Mouse (Mus musculus) MEL (cell line): Measurements from ENCODE around the gene Caprin1. TPM values are rescaled to one million over a fixed set of nuclear protein-coding genes. Genes with fewer than 3 reads are reported as not detected.

Experiments
- DNase-seq: peaks from one replicate; pipeline ENCODE4 v3.0.0; 2011; ENCODE audit warnings: low read depth, low spot score
- H3K27ac ChIP-seq: 2 replicates; pipeline ENCODE4 v1.5.1; 2012; ENCODE audit warnings: low read depth, mild to moderate bottlenecking, control low read depth, low read length, moderate library complexity; ENCODE audit not compliant: control insufficient read depth
- H3K27me3 ChIP-seq, 2 experiments: fragments of 150-350 bp in 1 of 2; sonication (generic) in 1 of 2; 2 replicates each; pipeline ENCODE4 v1.6.1; 2012; ENCODE audit warnings: low read length in 2 of 2, mild to moderate bottlenecking in 2 of 2, improper control_type of control experiment in 1 of 2, moderate library complexity in 1 of 2; ENCODE audit not compliant: insufficient read depth in 2 of 2, control insufficient read depth in 1 of 2
- H3K36me3 ChIP-seq, 2 experiments: 2 replicates each; pipeline ENCODE4 v1.6.1; 2012 to 2014; ENCODE audit warnings: low read length in 2 of 2, improper control_type of control experiment in 1 of 2, inconsistent platforms in 1 of 2, mild to moderate bottlenecking in 1 of 2; ENCODE audit not compliant: insufficient read depth in 2 of 2, control insufficient read depth in 1 of 2
- H3K4me1 ChIP-seq, 2 experiments: fragments of 150-350 bp in 1 of 2; sonication (generic) in 1 of 2; 2 replicates each; pipeline ENCODE4 v1.6.1; 2012; ENCODE audit warnings: low read length in 2 of 2, improper control_type of control experiment in 1 of 2, mild to moderate bottlenecking in 1 of 2; ENCODE audit not compliant: insufficient read depth in 2 of 2, control insufficient read depth in 1 of 2
- H3K4me3 ChIP-seq, 2 experiments: fragments of 150-350 bp in 1 of 2; sonication (generic) in 1 of 2; 2 replicates each; pipeline ENCODE4 v1.5.1; 2012; ENCODE audit warnings: low read depth in 2 of 2, low read length in 2 of 2, mild to moderate bottlenecking in 2 of 2, moderate library complexity in 2 of 2, control low read depth in 1 of 2, improper control_type of control experiment in 1 of 2; ENCODE audit not compliant: control insufficient read depth in 1 of 2, insufficient read depth in 1 of 2
- H3K79me2 ChIP-seq: 2 replicates; pipeline ENCODE4 v1.6.1; 2012; ENCODE audit warnings: mild to moderate bottlenecking, low read length, moderate library complexity; ENCODE audit not compliant: control insufficient read depth, poor library complexity, insufficient read depth
- H3K9ac ChIP-seq: 2 replicates; pipeline ENCODE4 v1.6.1; 2012; ENCODE audit warnings: low read depth, mild to moderate bottlenecking, control low read depth, low read length, moderate library complexity; ENCODE audit not compliant: control insufficient read depth, poor library complexity, severe bottlenecking
- H3K9me3 ChIP-seq: fragments of 150-350 bp; sonication (generic); replicated peaks from 2 replicates; pipeline ENCODE4 v1.6.1; 2012; ENCODE audit warnings: mild to moderate bottlenecking, low read length, improper control_type of control experiment, moderate library complexity; ENCODE audit not compliant: insufficient read depth
- BHLHE40 ChIP-seq: IDR thresholded peaks from 2 replicates; pipeline ENCODE4 v1.6.1; 2012; ENCODE audit warnings: low read depth, mild to moderate bottlenecking, inconsistent platforms, low read length, improper control_type of control experiment, borderline replicate concordance
- CHD2 ChIP-seq: IDR thresholded peaks from 2 replicates; pipeline ENCODE4 v1.6.1; 2011; ENCODE audit warnings: low read length, improper control_type of control experiment
- E2F4 ChIP-seq: IDR thresholded peaks from 2 replicates; pipeline ENCODE4 v1.6.1; 2011; ENCODE audit warnings: low read depth, low read length, improper control_type of control experiment, borderline replicate concordance
- ELF1 ChIP-seq: IDR thresholded peaks from 2 replicates; pipeline ENCODE4 v1.6.1; 2014; ENCODE audit warnings: low read depth, mild to moderate bottlenecking, inconsistent platforms, low read length, improper control_type of control experiment, moderate library complexity
- EP300 ChIP-seq, 2 experiments: IDR thresholded peaks; 2 replicates each; pipeline ENCODE4 v1.6.1; 2011; ENCODE audit warnings: improper control_type of control experiment in 2 of 2, low read length in 2 of 2, low read depth in 1 of 2, mild to moderate bottlenecking in 1 of 2
- ETS1 ChIP-seq: IDR thresholded peaks from 2 replicates; pipeline ENCODE4 v1.6.1; 2012; ENCODE audit warnings: low read depth, mild to moderate bottlenecking, inconsistent platforms, low read length, improper control_type of control experiment, moderate library complexity
- GABPA ChIP-seq: IDR thresholded peaks from 2 replicates; pipeline ENCODE4 v1.6.1; 2012; ENCODE audit warnings: low read depth, mild to moderate bottlenecking, inconsistent platforms, low read length, improper control_type of control experiment, moderate library complexity
- GATA1 ChIP-seq: IDR thresholded peaks from 2 replicates; pipeline ENCODE4 v1.6.1; 2011; ENCODE audit warnings: low read depth, low read length, improper control_type of control experiment
- HCFC1 ChIP-seq: IDR thresholded peaks from 2 replicates; pipeline ENCODE4 v1.6.1; 2012; ENCODE audit warnings: low read depth, mild to moderate bottlenecking, inconsistent platforms, low read length, improper control_type of control experiment, moderate library complexity
- JUND ChIP-seq: IDR thresholded peaks from 2 replicates; pipeline ENCODE4 v1.6.1; 2011; ENCODE audit warnings: low read depth, mild to moderate bottlenecking, improper control_type of control experiment, low read length
- KAT2A ChIP-seq: conservative IDR thresholded peaks from 2 replicates; pipeline ENCODE4 v1.6.1; 2012; ENCODE audit warnings: low read depth, low read length, improper control_type of control experiment, inconsistent platforms
- MAX ChIP-seq: IDR thresholded peaks from 2 replicates; pipeline ENCODE4 v1.6.1; 2011; ENCODE audit warnings: low read length, improper control_type of control experiment
- MAZ ChIP-seq: IDR thresholded peaks from 2 replicates; pipeline ENCODE4 v1.6.1; 2012; ENCODE audit warnings: low read depth, mild to moderate bottlenecking, inconsistent platforms, low read length, improper control_type of control experiment
- MEF2A ChIP-seq: IDR thresholded peaks from 2 replicates; pipeline ENCODE4 v1.6.1; 2014; ENCODE audit warnings: low read depth, mild to moderate bottlenecking, inconsistent platforms, low read length, improper control_type of control experiment; ENCODE audit not compliant: poor library complexity, insufficient replicate concordance, severe bottlenecking; ENCODE audit errors: extremely low read depth
- MXI1 ChIP-seq: IDR thresholded peaks from 2 replicates; pipeline ENCODE4 v1.6.1; 2011; ENCODE audit warnings: mild to moderate bottlenecking, low read depth, low read length, improper control_type of control experiment
- MYB ChIP-seq: IDR thresholded peaks from 2 replicates; pipeline ENCODE4 v1.6.1; 2011; ENCODE audit warnings: mild to moderate bottlenecking, low read depth, low read length, improper control_type of control experiment
- NELFE ChIP-seq: IDR thresholded peaks from 2 replicates; pipeline ENCODE4 v1.6.1; 2011; ENCODE audit warnings: low read depth, low read length, improper control_type of control experiment
- NRF1 ChIP-seq: IDR thresholded peaks from 2 replicates; pipeline ENCODE4 v1.6.1; 2014; ENCODE audit warnings: low read depth, mild to moderate bottlenecking, inconsistent platforms, low read length, improper control_type of control experiment, moderate library complexity; ENCODE audit not compliant: poor library complexity, insufficient read depth, severe bottlenecking
- POLR2A ChIP-seq, 2 experiments: IDR thresholded peaks; 2 replicates each; pipeline ENCODE4 v1.6.1; 2011 to 2012; ENCODE audit warnings: low read length in 2 of 2, mild to moderate bottlenecking in 2 of 2, control low read depth in 1 of 2, improper control_type of control experiment in 1 of 2, low read depth in 1 of 2, moderate library complexity in 1 of 2; ENCODE audit not compliant: control insufficient read depth in 1 of 2, insufficient read depth in 1 of 2, poor library complexity in 1 of 2
- POLR2AphosphoS2 ChIP-seq: IDR thresholded peaks from 2 replicates; pipeline ENCODE4 v1.6.1; 2011; ENCODE audit warnings: low read length, improper control_type of control experiment
- POLR2AphosphoS5 ChIP-seq: IDR thresholded peaks from 2 replicates; pipeline ENCODE4 v1.6.1; 2012; ENCODE audit warnings: low read depth, borderline replicate concordance, mild to moderate bottlenecking, inconsistent platforms, low read length, moderate library complexity, mixed read lengths
- RAD21 ChIP-seq: IDR thresholded peaks from 2 replicates; pipeline ENCODE4 v1.6.1; 2011; ENCODE audit warnings: mild to moderate bottlenecking, low read depth, low read length, improper control_type of control experiment
- RCOR1 ChIP-seq: IDR thresholded peaks from 2 replicates; pipeline ENCODE4 v1.6.1; 2012; ENCODE audit warnings: low read depth, mild to moderate bottlenecking, inconsistent platforms, low read length, improper control_type of control experiment
- SIN3A ChIP-seq: IDR thresholded peaks from 2 replicates; pipeline ENCODE4 v1.6.1; 2012; ENCODE audit warnings: low read length, improper control_type of control experiment, inconsistent platforms
- SMC3 ChIP-seq: IDR thresholded peaks from 2 replicates; pipeline ENCODE4 v1.6.1; 2011; ENCODE audit warnings: low read depth, low read length, improper control_type of control experiment
- TBP ChIP-seq: IDR thresholded peaks from 2 replicates; pipeline ENCODE4 v1.8.0; 2011; ENCODE audit warnings: low read depth, low read length, improper control_type of control experiment
- TCF12 ChIP-seq: IDR thresholded peaks from 2 replicates; pipeline ENCODE4 v1.6.1; 2014; ENCODE audit warnings: low read depth, mild to moderate bottlenecking, inconsistent platforms, low read length, improper control_type of control experiment, moderate library complexity
- ZC3H11A ChIP-seq: IDR thresholded peaks from 2 replicates; pipeline ENCODE4 v1.6.1; 2012; ENCODE audit warnings: low read depth, mild to moderate bottlenecking, inconsistent platforms, low read length, improper control_type of control experiment
- ZKSCAN1 ChIP-seq: IDR thresholded peaks from 2 replicates; pipeline ENCODE4 v1.6.1; 2012; ENCODE audit warnings: low read depth, mild to moderate bottlenecking, inconsistent platforms, low read length, improper control_type of control experiment, moderate library complexity
- ZMIZ1 ChIP-seq: IDR thresholded peaks from 2 replicates; pipeline ENCODE4 v1.6.1; 2012; ENCODE audit warnings: low read depth, mild to moderate bottlenecking, inconsistent platforms, low read length, improper control_type of control experiment, moderate library complexity
- ZNF384 ChIP-seq: IDR thresholded peaks from 2 replicates; pipeline ENCODE4 v1.6.1; 2012; ENCODE audit warnings: low read depth, mild to moderate bottlenecking, inconsistent platforms, low read length, improper control_type of control experiment
- polyA plus RNA-seq, 2 experiments: library from polyadenylated mRNA; stranded (reverse) in 1 of 2; unstranded in 1 of 2; fragments of >175 nt in 1 of 2; fragments of >200 nt in 1 of 2; gene quantifications; 2 replicates each; pipeline versions ENCODE4 v1.2.1 to v1.2.4; 2012; ENCODE audit warnings: low replicate concordance in 2 of 2, low read depth in 1 of 2; ENCODE audit not compliant: insufficient read length in 2 of 2, insufficient read depth in 1 of 2, missing spikeins in 1 of 2
- total RNA-seq: library from RNA; depleted of rRNA; stranded (reverse); fragments of 300-350 nt; gene quantifications from 2 replicates; pipeline ENCODE4 v1.2.3, GENCODE M21; 2012

The Caprin1 gene
- total and polyA plus RNA-seq, 3 experiments: 209 to 426 (median 239) TPM

GRCm38 (mm10) chr2:103802422-103802821 lies 5.0 kb upstream of the Caprin1 start:
- no peaks in the 10 kb centered on the region for H3K4me1 ChIP-seq
- no peak for DNase-seq
- no peaks in the 10 kb centered on the region for H3K9me3 ChIP-seq
- peaks cover 0 to 3% of the 10 kb centered on the region in 2 experiments; a peak in 1 of 4 replicates for H3K36me3 ChIP-seq
- peaks cover 1% of the 10 kb centered on the region; the same call in 1 of the 2 replicates for H3K79me2 ChIP-seq
- no peak overlapping the region for H3K27ac ChIP-seq
- H3K27me3 ChIP-seq: peaks cover 0 to 2% of the 10 kb centered on the region in 2 experiments; a peak in 2 of 4 replicates
- H3K4me3 ChIP-seq: no peak overlapping the region
- no peak overlapping the region for H3K9ac ChIP-seq
- TF ChIP-seq SMC3: no peak
- no peak for TF ChIP-seq ZNF384

DNA sequence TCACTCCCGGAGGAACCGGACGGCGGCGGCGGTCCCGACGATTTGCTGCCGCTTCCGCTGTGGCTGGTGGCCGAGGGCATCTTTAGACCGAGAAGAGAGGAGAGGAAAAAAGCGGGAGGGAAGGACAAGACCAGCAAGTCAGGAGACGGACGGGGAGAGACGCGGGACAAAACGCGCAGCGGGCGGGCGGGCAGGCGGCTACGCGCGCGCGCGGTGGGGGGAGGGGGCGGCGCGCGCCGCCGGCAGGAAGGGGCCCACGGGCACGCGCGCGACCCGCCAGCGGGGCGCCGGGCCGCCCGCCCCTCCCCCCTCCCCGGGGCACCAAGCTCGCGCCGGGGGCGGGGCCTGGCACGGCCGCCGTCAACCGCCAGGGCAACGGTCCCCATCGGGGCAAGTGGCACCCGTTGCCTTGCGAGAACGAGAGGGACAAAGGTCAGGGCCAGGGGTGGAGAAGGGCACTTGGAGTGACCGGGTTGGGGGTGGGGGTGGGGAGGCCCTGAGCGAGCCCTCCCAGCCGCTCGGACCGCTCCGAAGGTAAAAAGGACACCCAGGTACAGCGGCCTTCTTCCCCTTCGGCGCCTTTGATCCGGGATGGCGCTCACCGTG lies 485 bp downstream of the Caprin1 start:
- H3K4me3 ChIP-seq: peak overlapping the region; percentile 74 to 93
- peak; percentile 82 for DNase-seq
- no peaks in the 10 kb centered on the region for H3K9me3 ChIP-seq
- peak overlapping the region; percentile 100 for H3K9ac ChIP-seq
- H3K36me3 ChIP-seq: peaks cover 24 to 34% of the 10 kb centered on the region in 2 experiments
- H3K79me2 ChIP-seq: peaks cover 42% of the 10 kb centered on the region
- TF ChIP-seq MAZ: no peak; the same call in 1 of the 2 replicates
- TF ChIP-seq ZNF384: no peak
- TF ChIP-seq TCF12: no peak; the same call in 1 of the 2 replicates
- TF ChIP-seq RCOR1: no peak
- TF ChIP-seq JUND: no peak
- no peak for TF ChIP-seq BHLHE40
- TF ChIP-seq EP300 (IDR thresholded peaks at IDR 0.05; ENCODE audit: low read depth in 1 of 2, low read length in 2 of 2): peak in 1 of 2 experiments; percentile 72; a peak in 2 of 4 replicates
- no peak for TF ChIP-seq ELF1
- TF ChIP-seq POLR2AphosphoS5: no peak
- TF ChIP-seq ZC3H11A: no peak
- TF ChIP-seq KAT2A: no peak; the same call in 1 of the 2 replicates
- 0 out of 2 replicates have a peak, but pooled peaks have one; percentile 44 for TF ChIP-seq ZMIZ1
- TF ChIP-seq SIN3A: no peak
- no peak; the same call in none of the 2 replicates for TF ChIP-seq MXI1
- TF ChIP-seq MAX: no peak
- peak; percentile 20; the same call in 1 of the 2 replicates for TF ChIP-seq NRF1
- TF ChIP-seq GATA1: no peak
- TF ChIP-seq TBP: peak; percentile 19; the same call in 1 of the 2 replicates
- TF ChIP-seq CHD2: no peak
- TF ChIP-seq ZKSCAN1: no peak
- no peak for TF ChIP-seq GABPA
- no peak for TF ChIP-seq E2F4
- peak; percentile 97 for TF ChIP-seq MYB
- peak; percentile 68 for TF ChIP-seq NELFE
- peak; percentile 51; the same call in 1 of the 2 replicates for TF ChIP-seq HCFC1
- no peak for TF ChIP-seq MEF2A
- peak in 1 of 2 experiments; percentile 3; a peak in 1 of 4 replicates for TF ChIP-seq POLR2A (IDR thresholded peaks at IDR 0.05; ENCODE audit: control insufficient read depth in 1 of 2, insufficient read depth in 1 of 2, low read depth in 1 of 2, low read length in 2 of 2, poor library complexity in 1 of 2)
- TF ChIP-seq POLR2AphosphoS2: no peak
- TF ChIP-seq ETS1: 0 out of 2 replicates have a peak, but pooled peaks have one; percentile 23
- no peak for TF ChIP-seq RAD21
- TF ChIP-seq, all 39 proteins: peak for 9
- Histone ChIP-seq H3K4me1 (peaks cover 6 to 9% of the 10 kb centered on the region in 2 experiments; a peak in 3 of 4 replicates), H3K27ac (peak overlapping the region; percentile 94), H3K27me3 (no peaks in the 10 kb centered on the region)
